Mouse (Mus musculus) lung, postnatal 0 days (tissue): Measurements from ENCODE around the gene Zfp607b.

Experiments used
- CTCF ChIP-seq: IDR thresholded peaks from 2 replicates; pipeline ENCODE4 v1.5.1; 2016; ENCODE audit warnings: antibody characterized with exemption, mild to moderate bottlenecking
- EP300 ChIP-seq: IDR thresholded peaks from 2 replicates; pipeline ENCODE4 v1.6.1; 2016; ENCODE audit warnings: antibody characterized with exemption, mild to moderate bottlenecking, control low read depth

DNA sequence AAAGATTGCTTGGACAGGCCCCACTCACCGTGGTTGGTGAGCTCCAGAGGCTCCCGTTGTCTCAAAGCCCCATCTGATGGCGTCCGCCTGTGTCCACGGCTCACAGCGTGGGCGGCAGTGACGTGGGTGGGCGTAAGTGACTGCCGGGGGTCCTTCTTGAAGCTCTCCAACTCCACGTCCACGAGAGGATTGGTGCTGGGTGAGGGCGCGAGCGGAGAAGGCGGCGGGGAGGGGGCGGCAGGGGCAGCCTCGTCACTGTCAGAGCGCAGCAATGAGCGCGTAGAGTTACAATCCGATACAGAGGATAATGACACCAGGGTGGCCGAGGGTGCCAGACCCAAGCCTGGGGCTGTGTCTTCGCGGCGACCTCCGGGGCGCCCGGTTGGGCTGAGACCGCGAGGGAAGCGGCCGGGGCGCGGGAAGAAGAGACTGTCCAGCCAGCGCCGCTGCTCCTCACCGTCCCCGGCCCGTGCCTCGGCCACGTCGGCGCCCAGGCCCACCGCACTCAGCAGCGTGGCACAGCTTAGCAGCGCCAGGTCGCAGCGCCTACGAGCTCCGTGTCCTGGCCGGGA is 31.2 kb upstream of the Zfp607b start:
- TF ChIP-seq EP300 = no peak
- TF ChIP-seq CTCF = no peak
